In the genomic region with DNA sequence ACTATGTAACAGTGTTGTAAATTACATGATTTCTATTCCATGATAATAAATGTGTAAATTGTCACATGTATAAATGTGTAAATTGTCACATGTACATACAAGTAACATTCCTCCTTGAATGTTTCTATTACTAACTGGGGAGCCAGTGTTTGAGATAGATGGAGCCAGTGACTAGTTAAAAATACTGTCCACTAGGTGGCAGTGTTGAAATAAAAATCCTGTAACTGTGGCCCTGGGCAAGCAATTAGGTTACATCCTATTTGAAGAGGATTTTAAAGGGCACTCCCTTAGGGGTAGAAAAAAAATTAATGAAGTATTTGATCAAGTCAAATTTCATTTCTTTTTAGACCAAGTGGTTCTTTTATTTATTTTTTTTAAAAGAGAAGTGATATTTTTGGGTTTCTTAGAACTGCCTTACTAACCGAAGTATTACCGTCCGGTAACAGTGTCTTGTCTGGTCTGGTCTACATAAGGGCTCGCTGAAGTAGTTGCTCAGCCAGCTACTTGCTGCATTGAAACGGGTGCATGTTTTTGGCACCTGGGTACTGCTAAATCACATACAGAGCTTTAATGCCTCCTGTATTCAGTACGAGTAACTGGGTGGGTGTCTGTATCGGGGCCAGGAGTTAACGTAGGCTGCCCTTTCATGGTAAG, we compare ENCODE assay signal across 9 mouse cellular contexts. TPM values are rescaled to one million over a fixed set of nuclear protein-coding genes. Genes with fewer than 3 reads are reported as not detected.
DNase-seq lines count a peak whose midpoint lies in the region; ATAC-seq lines count a peak whose summit lies in the region.
"Had no signal": no experiment of that assay in that cellular context is flagged by ENCODE, and none has a peak within 500 bp of the region (broad histone marks: within the 10 kb centered on the region; RNA-seq: fewer than 3 reads in every experiment).

No protein-coding gene starts in this region.

- H3K27ac ChIP-seq in intestine, embryonic 14.5 days (ENCODE audit: low read depth): no peak overlapping the region
- H3K27ac ChIP-seq in neural tube, embryonic 15.5 days (replicated peaks): no peak overlapping the region
- H3K27ac ChIP-seq: embryonic facial prominence, embryonic 13.5 days had no signal

- peak; percentile 66 for ATAC-seq in intestine, embryonic 14.5 days (replicated peaks; ENCODE audit: low FRiP score, low TSS enrichment, low read depth)
- peak; percentile 77 for ATAC-seq in neural tube, embryonic 15.5 days (ENCODE audit: low FRiP score)

- no peaks in the 10 kb centered on the region for H3K9me3 ChIP-seq in intestine, embryonic 14.5 days (ENCODE audit: control insufficient read depth, low read length)
- H3K9me3 ChIP-seq in neural tube, embryonic 15.5 days (replicated peaks): no peaks in the 10 kb centered on the region
- H3K9me3 ChIP-seq: embryonic facial prominence, embryonic 13.5 days had no signal

- H3K36me3 ChIP-seq in intestine, embryonic 14.5 days (ENCODE audit: control insufficient read depth, insufficient read depth, low read length): peaks cover 7% of the 10 kb centered on the region
- 0 out of 2 replicates have a peak, but pooled peaks cover 10% of the 10 kb centered on the region for H3K36me3 ChIP-seq in neural tube, embryonic 15.5 days

- WGBS in intestine, embryonic 14.5 days: 90% methylated on average over 8 of the region's 8 CpGs
- WGBS in neural tube, embryonic 15.5 days: 86% methylated on average over 8 of the region's 8 CpGs

- H3K27me3 ChIP-seq in intestine, embryonic 14.5 days (replicated peaks; ENCODE audit: control insufficient read depth, insufficient read depth, low read length): no peaks in the 10 kb centered on the region
- H3K27me3 ChIP-seq in neural tube, embryonic 15.5 days (replicated peaks): no peaks in the 10 kb centered on the region
- H3K27me3 ChIP-seq: embryonic facial prominence, embryonic 13.5 days had no signal

- peak; percentile 16 for DNase-seq in kidney, postnatal 10 days
- DNase-seq in kidney, postnatal 4 days: no peak
- peak; percentile 43 for DNase-seq in MEL-GATA-1-ER (ENCODE audit: extremely low read depth, low read depth)
- DNase-seq in cerebellum, adult 8-10 months: peak; percentile 23
- DNase-seq in intestine, embryonic 14.5 days (ENCODE audit: low spot score): no peak
- DNase-seq in spleen, adult 18-20 months: no peak
- no peak for DNase-seq in spleen, postnatal 10 days (ENCODE audit: low spot score in 2 of 2)

- H3K9ac ChIP-seq in intestine, embryonic 14.5 days (ENCODE audit: low read length): no peak overlapping the region
- no peak overlapping the region for H3K9ac ChIP-seq in neural tube, embryonic 15.5 days (replicated peaks)
- H3K9ac ChIP-seq: embryonic facial prominence, embryonic 13.5 days had no signal

- no peak overlapping the region for H3K4me2 ChIP-seq in intestine, embryonic 14.5 days (ENCODE audit: low read length)
- H3K4me2 ChIP-seq in neural tube, embryonic 15.5 days: no peak overlapping the region
- H3K4me2 ChIP-seq: embryonic facial prominence, embryonic 13.5 days had no signal

- no peaks in the 10 kb centered on the region for H3K4me1 ChIP-seq in intestine, embryonic 14.5 days (replicated peaks; ENCODE audit: control insufficient read depth, insufficient read depth, low read length)
- no peaks in the 10 kb centered on the region for H3K4me1 ChIP-seq in neural tube, embryonic 15.5 days
- H3K4me1 ChIP-seq: embryonic facial prominence, embryonic 13.5 days had no signal

- no peak overlapping the region for H3K4me3 ChIP-seq in intestine, embryonic 14.5 days (ENCODE audit: low read depth, low read length)
- no peak overlapping the region for H3K4me3 ChIP-seq in neural tube, embryonic 15.5 days (replicated peaks)
- H3K4me3 ChIP-seq: embryonic facial prominence, embryonic 13.5 days had no signal

RNA-seq across cellular contexts. Expression of gene Atg4c, which starts 41.6 kb away (rescaled TPM):
- polyA plus RNA-seq in intestine, embryonic 14.5 days (2014; fragmentation: Nextera tagmentation; extraction: Ambion mirVana): 13.4 and 15.4 TPM in 2 replicates
- 17.9 and 18.8 TPM in 2 replicates for polyA plus RNA-seq in neural tube, embryonic 15.5 days (2015; fragmentation: Nextera tagmentation; extraction: Ambion mirVana)

Comparison
In these comparisons a context has a peak if more than half of its experiments do, and no peak if none do; other contexts are left out.
1. DNase-seq: peak in kidney, postnatal 10 days (single experiment), MEL-GATA-1-ER (single experiment) and cerebellum, adult 8-10 months (single experiment); none in kidney, postnatal 4 days (0 of 2), intestine, embryonic 14.5 days (single experiment), spleen, adult 18-20 months (0 of 2) and spleen, postnatal 10 days (0 of 2).